Mouse (Mus musculus): ENCODE results near the gene Runx1. TPM values are rescaled to one million over a fixed set of nuclear protein-coding genes. Genes with fewer than 3 reads are reported as not detected.

The Runx1 gene
- polyA plus RNA-seq, 1 experiment from 2014 or later, result 4.1 TPM

GRCm38 (mm10) chr16:92753944-92754343 lies 72.0 kb downstream of the Runx1 start:
- 54% methylated on average over 3 of the region's 3 CpGs for WGBS (ENCODE audit: insufficient replicate concordance)
- Histone ChIP-seq H3K36me3 (ENCODE audit: control insufficient read depth, insufficient read depth) (no peaks in the 10 kb centered on the region), H3K4me3 (ENCODE audit: low read depth, low read length) (no peak overlapping the region), H3K4me2 (ENCODE audit: low read depth, low read length) (no peak overlapping the region), H3K27me3 (ENCODE audit: control insufficient read depth, insufficient read depth, low read depth, low read length) (no peaks in the 10 kb centered on the region), H3K9ac (ENCODE audit: low read depth, low read length) (no peak overlapping the region), H3K4me1 (ENCODE audit: control insufficient read depth, low read depth, low read length) (peaks cover 8% of the 10 kb centered on the region; the same call in 1 of the 2 replicates), H3K27ac (ENCODE audit: low read length) (no peak overlapping the region), H3K9me3 (replicated peaks; ENCODE audit: control insufficient read depth, low read length) (no peaks in the 10 kb centered on the region)
- no peak for ATAC-seq (ENCODE audit: low read depth)

- Histone ChIP-seq H3K9me3 (replicated peaks; ENCODE audit: control insufficient read depth, low read length) (no peaks in the 10 kb centered on the region), H3K27me3 (ENCODE audit: control insufficient read depth, insufficient read depth, low read depth, low read length) (no peaks in the 10 kb centered on the region), H3K36me3 (ENCODE audit: control insufficient read depth, insufficient read depth) (no peaks in the 10 kb centered on the region), H3K4me3 (ENCODE audit: low read depth, low read length) (no peak overlapping the region), H3K4me1 (ENCODE audit: control insufficient read depth, low read depth, low read length) (peaks cover 8% of the 10 kb centered on the region; the same call in 1 of the 2 replicates), H3K27ac (ENCODE audit: low read length) (no peak overlapping the region), H3K9ac (ENCODE audit: low read depth, low read length) (no peak overlapping the region), H3K4me2 (ENCODE audit: low read depth, low read length) (no peak overlapping the region)
- no peak for ATAC-seq (ENCODE audit: low read depth)
- WGBS (ENCODE audit: insufficient replicate concordance), result 50% methylated on average over 8 of the region's 8 CpGs
These were observed 72.8 kb downstream of the Runx1 start for GRCm38 (mm10) chr16:92753139-92753538.

DNA sequence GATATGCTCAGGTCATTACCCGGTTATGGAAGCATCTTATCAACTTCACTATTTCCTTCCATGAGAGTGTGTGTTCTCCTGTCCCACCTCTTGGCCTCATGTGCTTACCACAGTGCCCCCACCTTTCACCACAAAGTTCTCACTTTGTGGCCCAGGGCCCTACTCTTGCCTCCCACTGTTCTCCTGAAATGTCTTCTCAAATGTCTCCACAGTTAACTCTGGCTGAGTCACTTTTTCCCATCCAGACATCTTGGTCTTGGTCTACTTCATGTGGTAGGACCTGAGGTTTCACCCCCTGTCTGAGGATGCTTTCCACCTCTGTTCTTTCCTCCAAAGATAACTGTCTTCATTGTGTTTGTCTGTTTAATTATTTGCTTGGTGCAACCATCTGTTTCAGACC lies 77.7 kb downstream of the Runx1 start:
- Histone ChIP-seq H3K4me1 (ENCODE audit: control insufficient read depth, low read depth, low read length) (peaks cover 3% of the 10 kb centered on the region; the same call in 1 of the 2 replicates), H3K36me3 (ENCODE audit: control insufficient read depth, insufficient read depth) (no peaks in the 10 kb centered on the region), H3K27me3 (ENCODE audit: control insufficient read depth, insufficient read depth, low read depth, low read length) (no peaks in the 10 kb centered on the region), H3K27ac (ENCODE audit: low read length) (no peak overlapping the region), H3K4me2 (ENCODE audit: low read depth, low read length) (no peak overlapping the region), H3K9me3 (replicated peaks; ENCODE audit: control insufficient read depth, low read length) (no peaks in the 10 kb centered on the region), H3K9ac (ENCODE audit: low read depth, low read length) (no peak overlapping the region), H3K4me3 (ENCODE audit: low read depth, low read length) (no peak overlapping the region)
- WGBS (ENCODE audit: insufficient replicate concordance), result 21% methylated on average over 1 of the region's 1 CpGs
- ATAC-seq (ENCODE audit: low read depth), result no peak

DNA sequence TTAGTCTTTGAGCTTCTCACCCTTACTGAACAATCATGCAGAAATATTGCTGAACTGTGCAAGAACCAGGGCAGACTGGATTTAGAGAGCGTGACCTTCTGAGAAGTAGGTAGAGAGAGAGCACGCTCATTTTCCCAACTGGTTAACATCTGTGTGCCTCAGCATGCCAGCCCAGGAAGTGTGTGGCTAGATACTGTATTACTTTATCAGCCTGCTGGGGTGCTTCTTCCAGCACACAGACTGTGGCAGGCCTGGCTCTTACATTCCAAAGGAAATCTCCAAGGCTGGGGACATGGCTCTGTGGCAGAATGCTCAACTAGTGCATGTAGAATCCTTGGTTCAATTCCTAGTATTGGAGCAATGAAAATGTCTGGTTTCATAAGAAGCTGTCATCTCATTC lies 78.9 kb downstream of the Runx1 start:
- Histone ChIP-seq H3K4me2 (ENCODE audit: low read depth, low read length) (no peak overlapping the region), H3K4me1 (ENCODE audit: control insufficient read depth, low read depth, low read length) (peaks cover 3% of the 10 kb centered on the region; the same call in 1 of the 2 replicates), H3K27ac (ENCODE audit: low read length) (no peak overlapping the region), H3K9me3 (replicated peaks; ENCODE audit: control insufficient read depth, low read length) (no peaks in the 10 kb centered on the region), H3K27me3 (ENCODE audit: control insufficient read depth, insufficient read depth, low read depth, low read length) (no peaks in the 10 kb centered on the region), H3K36me3 (ENCODE audit: control insufficient read depth, insufficient read depth) (no peaks in the 10 kb centered on the region), H3K4me3 (ENCODE audit: low read depth, low read length) (no peak overlapping the region), H3K9ac (ENCODE audit: low read depth, low read length) (no peak overlapping the region)
- ATAC-seq (ENCODE audit: low read depth), result no peak
- WGBS (ENCODE audit: insufficient replicate concordance), result 35% methylated on average over 2 of the region's 2 CpGs

GRCm38 (mm10) chr16:92745239-92745638 lies 80.7 kb downstream of the Runx1 start:
- no peak overlapping the region for H3K4me3 ChIP-seq (ENCODE audit: low read depth, low read length)
- no peaks in the 10 kb centered on the region for H3K27me3 ChIP-seq (ENCODE audit: control insufficient read depth, insufficient read depth, low read depth, low read length)
- H3K4me2 ChIP-seq (ENCODE audit: low read depth, low read length), result no peak overlapping the region
- WGBS (ENCODE audit: insufficient replicate concordance), result 72% methylated on average over 3 of the region's 3 CpGs
- no peak overlapping the region for H3K9ac ChIP-seq (ENCODE audit: low read depth, low read length)
- peaks cover 3% of the 10 kb centered on the region; the same call in 1 of the 2 replicates for H3K4me1 ChIP-seq (ENCODE audit: control insufficient read depth, low read depth, low read length)
- no peak overlapping the region for H3K27ac ChIP-seq (ENCODE audit: low read length)
- no peaks in the 10 kb centered on the region for H3K36me3 ChIP-seq (ENCODE audit: control insufficient read depth, insufficient read depth)
- H3K9me3 ChIP-seq (replicated peaks; ENCODE audit: control insufficient read depth, low read length), result no peaks in the 10 kb centered on the region
- no peak for ATAC-seq (ENCODE audit: low read depth)

- H3K9me3 ChIP-seq (replicated peaks; ENCODE audit: control insufficient read depth, low read length), result no peaks in the 10 kb centered on the region
- H3K36me3 ChIP-seq (ENCODE audit: control insufficient read depth, insufficient read depth), result no peaks in the 10 kb centered on the region
- no peak overlapping the region for H3K27ac ChIP-seq (ENCODE audit: low read length)
- no peak overlapping the region for H3K4me2 ChIP-seq (ENCODE audit: low read depth, low read length)
- no peak overlapping the region for H3K4me3 ChIP-seq (ENCODE audit: low read depth, low read length)
- 32% methylated on average over 12 of the region's 12 CpGs for WGBS (ENCODE audit: insufficient replicate concordance)
- no peak for ATAC-seq (ENCODE audit: low read depth)
- no peak overlapping the region for H3K9ac ChIP-seq (ENCODE audit: low read depth, low read length)
- H3K27me3 ChIP-seq (ENCODE audit: control insufficient read depth, insufficient read depth, low read depth, low read length), result no peaks in the 10 kb centered on the region
- peaks cover 3% of the 10 kb centered on the region; the same call in 1 of the 2 replicates for H3K4me1 ChIP-seq (ENCODE audit: control insufficient read depth, low read depth, low read length)
These were observed 81.7 kb downstream of the Runx1 start for GRCm38 (mm10) chr16:92744172-92744777.

GRCm38 (mm10) chr16:92743755-92744154 lies 82.2 kb downstream of the Runx1 start:
- Histone ChIP-seq H3K27me3 (ENCODE audit: control insufficient read depth, insufficient read depth, low read depth, low read length) (no peaks in the 10 kb centered on the region), H3K27ac (ENCODE audit: low read length) (no peak overlapping the region), H3K4me3 (ENCODE audit: low read depth, low read length) (no peak overlapping the region), H3K9me3 (replicated peaks; ENCODE audit: control insufficient read depth, low read length) (no peaks in the 10 kb centered on the region), H3K4me2 (ENCODE audit: low read depth, low read length) (no peak overlapping the region), H3K9ac (ENCODE audit: low read depth, low read length) (no peak overlapping the region), H3K36me3 (ENCODE audit: control insufficient read depth, insufficient read depth) (no peaks in the 10 kb centered on the region), H3K4me1 (ENCODE audit: control insufficient read depth, low read depth, low read length) (peaks cover 3% of the 10 kb centered on the region; the same call in 1 of the 2 replicates)
- no peak for ATAC-seq (ENCODE audit: low read depth)
- 71% methylated on average over 4 of the region's 4 CpGs for WGBS (ENCODE audit: insufficient replicate concordance)

GRCm38 (mm10) chr16:92741342-92741741 lies 84.6 kb downstream of the Runx1 start:
- 62% methylated on average over 8 of the region's 8 CpGs for WGBS (ENCODE audit: insufficient replicate concordance)
- ATAC-seq (ENCODE audit: low read depth), result no peak
- H3K36me3 ChIP-seq (ENCODE audit: control insufficient read depth, insufficient read depth), result no peaks in the 10 kb centered on the region
- H3K4me3 ChIP-seq (ENCODE audit: low read depth, low read length), result no peak overlapping the region
- peaks cover 3% of the 10 kb centered on the region; the same call in 1 of the 2 replicates for H3K4me1 ChIP-seq (ENCODE audit: control insufficient read depth, low read depth, low read length)
- H3K9ac ChIP-seq (ENCODE audit: low read depth, low read length), result no peak overlapping the region
- H3K9me3 ChIP-seq (replicated peaks; ENCODE audit: control insufficient read depth, low read length), result no peaks in the 10 kb centered on the region
- H3K4me2 ChIP-seq (ENCODE audit: low read depth, low read length), result no peak overlapping the region
- H3K27me3 ChIP-seq (ENCODE audit: control insufficient read depth, insufficient read depth, low read depth, low read length), result no peaks in the 10 kb centered on the region
- no peak overlapping the region for H3K27ac ChIP-seq (ENCODE audit: low read length)

DNA sequence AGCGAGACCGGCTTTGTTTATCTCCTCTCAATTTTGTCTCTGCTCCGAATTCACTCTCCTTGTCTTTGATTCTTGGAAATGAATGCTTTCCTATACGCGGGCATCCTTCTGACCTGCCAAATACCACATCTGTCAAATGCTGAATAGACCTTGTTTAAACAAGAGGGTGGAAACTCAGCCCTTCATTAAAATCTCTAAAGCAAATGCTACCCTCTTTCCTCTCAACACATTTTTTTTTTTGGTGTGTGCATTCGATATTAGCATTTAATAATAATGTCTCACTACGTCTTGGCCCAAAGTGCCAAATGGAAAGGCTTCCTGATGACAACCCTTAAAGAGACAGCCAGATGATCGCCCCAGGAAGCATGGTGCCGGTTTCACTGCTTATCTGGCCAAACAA lies 85.4 kb downstream of the Runx1 start:
- Histone ChIP-seq H3K27me3 (ENCODE audit: control insufficient read depth, insufficient read depth, low read depth, low read length) (no peaks in the 10 kb centered on the region), H3K36me3 (ENCODE audit: control insufficient read depth, insufficient read depth) (no peaks in the 10 kb centered on the region), H3K4me1 (ENCODE audit: control insufficient read depth, low read depth, low read length) (peaks cover 3% of the 10 kb centered on the region; the same call in 1 of the 2 replicates), H3K4me2 (ENCODE audit: low read depth, low read length) (no peak overlapping the region), H3K27ac (ENCODE audit: low read length) (no peak overlapping the region), H3K9ac (ENCODE audit: low read depth, low read length) (no peak overlapping the region), H3K4me3 (ENCODE audit: low read depth, low read length) (no peak overlapping the region), H3K9me3 (replicated peaks; ENCODE audit: control insufficient read depth, low read length) (no peaks in the 10 kb centered on the region)
- no peak for ATAC-seq (ENCODE audit: low read depth)
- WGBS (ENCODE audit: insufficient replicate concordance), result 54% methylated on average over 9 of the region's 9 CpGs

Data from liver, embryonic 16.5 days (tissue).